Mouse (Mus musculus): ENCODE results near the gene Clasp1. TPM values are rescaled to one million over a fixed set of nuclear protein-coding genes. Genes with fewer than 3 reads are reported as not detected.

Gene Clasp1
- polyA plus RNA-seq, 1 experiment, result 21.5 TPM

DNA sequence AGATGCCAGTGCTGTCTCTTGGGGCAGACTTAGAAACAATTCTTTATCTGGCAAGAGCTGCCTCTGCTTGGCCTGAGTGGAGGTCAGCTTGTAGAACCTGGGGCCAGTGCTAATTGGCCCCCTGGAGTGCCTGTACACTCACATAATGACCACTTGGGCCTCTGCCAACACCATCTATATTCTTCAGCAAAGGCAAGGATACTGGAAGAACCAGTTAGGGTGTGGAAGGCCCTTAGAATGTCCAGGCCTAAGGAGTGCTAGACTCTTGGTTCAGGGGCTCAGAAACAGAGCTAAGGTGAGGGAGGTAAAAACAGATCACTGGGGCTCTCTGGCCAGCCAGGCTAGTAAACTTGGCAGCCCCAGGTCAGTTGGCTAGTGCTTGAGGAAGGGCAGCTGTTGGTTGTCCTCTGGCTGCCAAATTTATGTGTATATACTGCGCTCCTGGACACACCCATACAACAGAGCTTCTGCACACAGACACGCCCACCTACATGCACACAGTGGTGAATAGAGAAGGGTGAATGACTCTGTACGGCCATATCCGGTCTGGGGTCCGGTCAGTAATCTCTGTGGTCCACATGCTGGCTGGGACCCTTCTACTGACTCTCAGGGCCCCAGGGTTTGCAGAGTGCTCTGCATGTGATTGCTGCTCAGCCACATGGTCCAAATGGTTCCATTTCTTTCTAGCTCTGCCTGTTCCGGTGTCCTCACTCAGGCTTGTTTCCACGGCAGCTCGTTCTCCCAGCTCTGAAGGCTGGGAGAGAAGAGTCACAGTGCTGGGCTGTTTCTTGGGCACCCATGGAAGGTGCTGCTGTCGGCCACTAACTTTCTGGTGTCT, 261.3 kb downstream of the Clasp1 start:
- TF ChIP-seq CTCF (IDR thresholded peaks at IDR 0.05; ENCODE audit: insufficient read depth, low read length), result no peak
- no peak for TF ChIP-seq POLR2A (IDR thresholded peaks at IDR 0.05; ENCODE audit: borderline replicate concordance, extremely low read depth, low read depth, low read length)
- Histone ChIP-seq H3K4me3 (replicated peaks; ENCODE audit: extremely low read depth, low read depth, low read length) (no peak overlapping the region), H3K4me1 (ENCODE audit: control insufficient read depth, insufficient read depth, low read length) (peaks cover 12% of the 10 kb centered on the region; the same call in 1 of the 2 replicates)
- peak; percentile 54 for DNase-seq
- 27% methylated on average over 9 of the region's 9 CpGs for WGBS

DNA sequence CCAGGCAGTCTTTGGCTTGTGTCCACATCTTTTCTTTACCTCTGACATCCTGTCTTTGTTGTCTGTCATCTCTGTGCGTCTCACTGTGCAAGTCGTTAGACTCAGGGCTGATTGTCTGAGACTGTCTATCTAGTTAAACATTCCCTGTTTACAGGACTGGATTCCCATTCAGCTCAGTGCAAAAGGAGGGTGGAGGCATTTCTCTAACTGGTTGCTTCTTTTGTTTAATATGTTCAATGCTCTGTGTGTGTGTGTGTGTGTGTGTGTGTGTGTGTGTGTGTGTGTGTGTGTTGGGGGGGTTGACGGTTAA, 261.9 kb downstream of the Clasp1 start:
- TF ChIP-seq POLR2A (IDR thresholded peaks at IDR 0.05; ENCODE audit: borderline replicate concordance, extremely low read depth, low read depth, low read length) (no peak), CTCF (IDR thresholded peaks at IDR 0.05; ENCODE audit: insufficient read depth, low read length) (no peak)
- H3K4me1 ChIP-seq (ENCODE audit: control insufficient read depth, insufficient read depth, low read length), result peaks cover 12% of the 10 kb centered on the region; the same call in 1 of the 2 replicates
- DNase-seq, result no peak
- H3K4me3 ChIP-seq (replicated peaks; ENCODE audit: extremely low read depth, low read depth, low read length), result no peak overlapping the region
- WGBS, result 27% methylated on average over 3 of the region's 3 CpGs

DNA sequence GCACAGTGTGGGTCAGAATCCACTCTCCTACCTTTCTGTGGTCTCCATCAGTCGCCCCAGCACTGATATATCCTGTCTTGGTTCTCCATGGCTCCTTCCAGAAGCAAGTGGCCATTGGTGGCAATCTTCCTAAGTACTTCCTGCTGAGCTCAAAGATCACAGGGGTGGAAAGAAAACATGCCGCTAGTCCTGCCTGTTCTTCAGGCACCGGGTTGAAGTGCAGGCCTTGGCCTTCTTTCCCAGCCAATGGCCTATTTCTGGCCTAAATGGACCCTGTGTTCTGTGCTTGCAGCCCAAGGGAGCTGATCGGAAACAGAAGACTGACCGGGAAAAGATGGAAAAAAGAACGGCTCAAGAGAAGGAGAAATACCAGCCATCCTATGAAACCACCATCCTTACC, 269.9 kb downstream of the Clasp1 start:
- no peaks in the 10 kb centered on the region for H3K4me1 ChIP-seq (ENCODE audit: control insufficient read depth, insufficient read depth, low read length)
- TF ChIP-seq CTCF (IDR thresholded peaks at IDR 0.05; ENCODE audit: insufficient read depth, low read length) (no peak), POLR2A (IDR thresholded peaks at IDR 0.05; ENCODE audit: borderline replicate concordance, extremely low read depth, low read depth, low read length) (no peak)
- WGBS, result 72% methylated on average over 6 of the region's 6 CpGs
- no peak overlapping the region for H3K4me3 ChIP-seq (replicated peaks; ENCODE audit: extremely low read depth, low read depth, low read length)
- no peak for DNase-seq

DNA sequence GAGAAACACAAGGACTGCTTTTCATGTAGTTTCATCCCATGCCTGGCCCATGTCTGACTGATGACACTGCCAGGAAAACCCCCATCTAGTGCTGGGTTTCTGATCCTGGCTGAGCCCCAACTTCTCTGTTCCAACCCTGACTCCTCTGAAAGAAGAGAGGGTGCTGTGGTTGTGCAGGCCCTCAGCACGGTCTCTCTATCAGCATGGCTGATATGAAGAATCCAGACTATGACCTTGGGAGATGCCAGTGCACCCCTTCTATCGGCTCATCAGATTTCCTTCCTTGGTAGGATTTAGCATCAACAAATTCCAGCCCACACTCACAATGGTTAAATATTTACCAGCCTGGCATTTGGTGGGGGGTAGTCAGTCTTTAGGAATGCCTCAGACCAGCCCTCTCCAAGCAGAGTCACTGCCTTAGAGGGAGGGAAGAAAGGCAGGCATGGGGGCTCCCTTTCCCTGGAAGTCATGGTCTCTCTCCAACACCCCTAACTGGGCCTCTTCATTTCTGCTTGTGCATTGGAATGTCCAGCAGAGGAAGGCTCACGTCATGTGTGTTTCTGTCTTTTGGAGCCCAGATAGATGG, 272.1 kb downstream of the Clasp1 start:
- TF ChIP-seq CTCF (IDR thresholded peaks at IDR 0.05; ENCODE audit: insufficient read depth, low read length), result no peak
- no peak for TF ChIP-seq POLR2A (IDR thresholded peaks at IDR 0.05; ENCODE audit: borderline replicate concordance, extremely low read depth, low read depth, low read length)
- Histone ChIP-seq H3K4me3 (replicated peaks; ENCODE audit: extremely low read depth, low read depth, low read length) (no peak overlapping the region), H3K4me1 (ENCODE audit: control insufficient read depth, insufficient read depth, low read length) (no peaks in the 10 kb centered on the region)
- WGBS, result 54% methylated on average over 3 of the region's 3 CpGs
- no peak for DNase-seq

Other genes starting within 250 kb of the Clasp1 start
- gene Gm29106, start 212.5 kb upstream of the Clasp1 start, polyA plus RNA-seq (2012; rRNA removed), result not detected in 2 replicates
- 37.5 and 41.5 TPM in 2 replicates for gene Tsn, start 77.3 kb upstream of the Clasp1 start, polyA plus RNA-seq (2012; rRNA removed)
- gene Nifk, start 67.2 kb upstream of the Clasp1 start, polyA plus RNA-seq (2012; rRNA removed), result 2.7 and 5.9 TPM in 2 replicates
- 18.5 and 29.1 TPM in 2 replicates for gene Tfcp2l1, start 238.9 kb downstream of the Clasp1 start, polyA plus RNA-seq (2012; rRNA removed)

Measured in lung, adult 2 months (tissue).